Mouse (Mus musculus): ENCODE results near the gene Sh3gl2.

The Sh3gl2 gene

DNA sequence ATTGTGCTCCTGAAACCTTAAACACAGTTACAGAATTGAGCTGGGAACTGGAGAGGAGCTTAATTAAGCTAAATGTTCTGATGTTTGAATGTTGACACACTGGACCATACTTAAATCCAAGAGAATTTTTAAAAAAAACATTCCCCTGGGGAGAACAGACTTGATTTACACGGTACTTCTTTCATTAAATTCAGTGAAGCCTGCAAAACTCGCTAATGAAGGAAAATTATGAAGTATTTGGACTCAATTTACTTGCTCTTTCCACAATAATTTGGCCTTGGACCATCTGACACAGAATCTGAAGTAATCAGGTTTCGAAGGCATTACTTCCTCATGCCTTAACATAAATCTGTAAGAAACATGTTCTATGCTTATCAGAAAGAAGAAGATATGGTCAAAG lies 408.4 kb downstream of the Sh3gl2 start:
- DNase-seq (ENCODE audit: low spot score): no peak

DNA sequence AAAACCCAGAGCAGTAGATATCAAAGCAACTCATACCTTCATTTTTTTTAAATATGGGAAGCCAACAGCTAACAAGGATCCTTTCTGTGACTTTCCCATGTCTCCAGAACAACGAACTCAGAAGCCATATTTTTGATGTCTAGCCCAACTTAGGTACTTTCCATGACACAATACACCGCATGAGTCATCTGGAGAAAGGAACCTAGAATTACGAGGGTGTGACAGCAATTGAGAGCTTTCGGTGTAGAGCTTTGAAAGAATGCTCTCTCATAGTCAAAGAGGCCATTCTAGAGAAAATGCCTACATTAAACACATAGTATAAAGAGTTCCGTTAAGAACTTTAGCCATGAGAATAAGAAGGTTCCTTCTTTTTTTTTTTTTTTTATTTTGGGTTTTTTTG lies 413.8 kb downstream of the Sh3gl2 start:
- DNase-seq (ENCODE audit: low spot score): no peak

DNA sequence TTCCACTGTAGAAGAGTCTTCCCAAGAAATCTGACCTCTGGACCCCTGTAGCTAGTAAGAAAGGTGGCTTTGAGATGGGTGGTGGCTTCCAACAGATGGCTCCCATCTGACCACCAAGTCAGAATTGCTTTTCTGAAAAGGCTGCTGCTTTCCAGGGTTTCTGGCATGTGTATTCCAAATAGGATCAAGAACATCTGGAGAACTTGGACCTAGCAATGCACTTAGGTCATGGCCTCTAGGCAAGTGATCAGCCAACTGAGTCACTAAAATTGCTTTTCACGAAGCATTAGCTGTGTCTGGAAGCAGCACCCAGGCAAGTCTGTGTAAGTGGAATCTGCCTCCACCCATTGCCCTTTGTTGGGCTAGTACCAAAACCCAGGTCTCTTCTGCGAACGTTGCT lies 414.3 kb downstream of the Sh3gl2 start:
- no peak for DNase-seq (ENCODE audit: low spot score)

GRCm38 (mm10) chr4:85629381-85629780 lies 424.5 kb downstream of the Sh3gl2 start:
- no peak for DNase-seq (ENCODE audit: low spot score)

GRCm38 (mm10) chr4:85669271-85669670 lies 464.3 kb downstream of the Sh3gl2 start:
- no peak for DNase-seq (ENCODE audit: low spot score)

GRCm38 (mm10) chr4:85669735-85670134 lies 464.8 kb downstream of the Sh3gl2 start:
- no peak for DNase-seq (ENCODE audit: low spot score)

DNA sequence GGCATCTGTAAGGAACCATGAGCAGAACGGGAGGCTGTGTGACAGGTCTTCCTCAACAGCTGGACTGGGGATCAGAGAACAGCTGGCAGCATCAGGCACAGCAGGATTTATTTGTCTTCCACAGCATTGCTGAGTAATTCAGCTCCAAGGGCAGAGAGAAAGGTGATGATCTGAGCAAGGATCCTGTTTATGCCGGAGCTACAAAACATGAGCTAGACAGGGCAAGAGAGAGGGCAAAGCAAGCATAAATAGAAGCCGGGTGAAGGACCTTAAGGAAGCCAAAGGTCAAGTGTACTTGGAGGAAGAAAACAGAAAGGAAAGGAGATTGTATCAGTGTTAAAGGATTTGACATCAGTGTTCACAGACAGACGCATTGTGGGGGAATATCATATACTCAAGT lies 467.4 kb downstream of the Sh3gl2 start:
- DNase-seq (ENCODE audit: low spot score): no peak

DNA sequence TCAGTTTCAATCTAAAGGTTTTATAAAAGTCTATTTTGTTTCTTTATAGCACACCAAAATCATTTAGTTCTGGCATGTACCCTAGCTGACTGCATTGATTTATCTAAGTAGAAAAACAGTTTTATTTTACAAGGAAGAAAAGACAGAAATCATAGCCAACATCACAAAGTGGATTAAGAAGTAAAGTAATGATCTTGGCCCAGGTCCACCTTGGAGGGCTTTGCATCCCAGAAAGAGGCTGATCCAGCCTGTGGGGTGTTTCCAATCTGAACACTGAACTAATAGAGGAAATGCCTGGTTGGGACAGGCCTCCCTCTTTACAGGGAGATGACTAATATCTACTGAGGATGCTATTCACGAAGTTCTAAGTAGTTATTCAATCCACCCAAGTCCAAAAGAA lies 472.7 kb downstream of the Sh3gl2 start:
- no peak for DNase-seq (ENCODE audit: low spot score)

DNA sequence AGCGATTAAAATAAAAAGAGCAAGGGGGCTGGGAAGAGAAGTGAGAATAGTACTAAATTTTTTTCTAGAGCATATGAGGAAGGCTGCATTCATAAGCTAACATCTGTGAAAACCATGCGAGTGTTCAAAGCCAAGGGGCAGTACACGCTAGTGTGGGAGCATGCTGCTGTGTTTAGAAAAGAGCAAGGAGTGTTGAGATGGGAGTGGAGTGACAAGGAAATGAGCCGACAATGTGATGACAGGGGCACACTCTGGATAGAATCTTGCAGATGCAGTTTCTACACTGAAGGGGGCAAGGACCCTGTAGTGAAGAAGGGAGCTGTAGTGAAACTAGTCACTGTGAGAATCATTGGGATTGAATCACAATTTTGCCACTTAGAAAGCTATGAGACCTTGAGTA lies 481.2 kb downstream of the Sh3gl2 start:
- no peak for DNase-seq (ENCODE audit: low spot score)

All from adipocyte (in vitro differentiated cells).